Mouse (Mus musculus): ENCODE measurements at regions not wholly inside any gene's neighbourhood (a gene's known extent, or its start where the extent isn't known, plus 50 kb on each side); places are given as distances from the start of the nearest gene placed in this dataset.
"Not testable (repeated sequence)": the region's sequence is repeated elsewhere in the genome, so short reads cannot be mapped to it uniquely, and the experiment has no call there.

- H3K36me3 ChIP-seq; H3K9me3 ChIP-seq; H3K4me2 ChIP-seq (replicated peaks); ATAC-seq (replicated peaks); H3K4me1 ChIP-seq; H3K27me3 ChIP-seq; H3K27ac ChIP-seq (replicated peaks); H3K4me3 ChIP-seq; H3K9ac ChIP-seq (replicated peaks): not testable (repeated sequence)
- 79% methylated on average over 2 of the region's 3 CpGs for WGBS
These were observed 154.4 kb downstream of the Gm31371 start for GRCm38 (mm10) chr8:20057626-20058025.

- H3K36me3 ChIP-seq; H3K4me2 ChIP-seq (replicated peaks); H3K9me3 ChIP-seq; H3K27ac ChIP-seq (replicated peaks); H3K4me1 ChIP-seq; H3K4me3 ChIP-seq; H3K27me3 ChIP-seq; H3K9ac ChIP-seq (replicated peaks); ATAC-seq (replicated peaks): not testable (repeated sequence)
- WGBS: 86% methylated on average over 5 of the region's 5 CpGs
These were observed 194.9 kb downstream of the Gm31371 start for GRCm38 (mm10) chr8:20098121-20098520.

- ATAC-seq (replicated peaks); H3K9me3 ChIP-seq; H3K9ac ChIP-seq (replicated peaks); H3K4me1 ChIP-seq; H3K4me2 ChIP-seq (replicated peaks); H3K27ac ChIP-seq (replicated peaks); H3K27me3 ChIP-seq; H3K4me3 ChIP-seq; H3K36me3 ChIP-seq: not testable (repeated sequence)
- no CpG with 5 or more reads among the region's 1 CpGs for WGBS
These were observed 197.0 kb downstream of the Gm31371 start for GRCm38 (mm10) chr8:20100241-20100640.

GRCm38 (mm10) chr8:20102374-20102773 is 199.2 kb downstream of the Gm31371 start:
- not testable (repeated sequence) for H3K4me2 ChIP-seq (replicated peaks); H3K4me3 ChIP-seq; H3K9ac ChIP-seq (replicated peaks); H3K36me3 ChIP-seq; H3K27me3 ChIP-seq; H3K9me3 ChIP-seq; H3K4me1 ChIP-seq; H3K27ac ChIP-seq (replicated peaks); ATAC-seq (replicated peaks)
- no CpG with 5 or more reads among the region's 2 CpGs for WGBS

- 82% methylated on average over 1 of the region's 2 CpGs for WGBS
- H3K27me3 ChIP-seq; H3K9me3 ChIP-seq; H3K4me3 ChIP-seq; ATAC-seq (replicated peaks); H3K36me3 ChIP-seq; H3K4me1 ChIP-seq; H3K27ac ChIP-seq (replicated peaks); H3K4me2 ChIP-seq (replicated peaks); H3K9ac ChIP-seq (replicated peaks): not testable (repeated sequence)
These were observed 204.0 kb downstream of the Gm31371 start for GRCm38 (mm10) chr8:20107154-20107553.

GRCm38 (mm10) chr8:20116785-20117184 is 213.6 kb downstream of the Gm31371 start:
- ATAC-seq (replicated peaks); H3K27me3 ChIP-seq; H3K27ac ChIP-seq (replicated peaks); H3K4me2 ChIP-seq (replicated peaks); H3K9me3 ChIP-seq; H3K36me3 ChIP-seq; H3K9ac ChIP-seq (replicated peaks); H3K4me3 ChIP-seq; H3K4me1 ChIP-seq: not testable (repeated sequence)
- WGBS: 81% methylated on average over 2 of the region's 2 CpGs

- ATAC-seq (replicated peaks); H3K27me3 ChIP-seq; H3K9me3 ChIP-seq; H3K9ac ChIP-seq (replicated peaks); H3K4me1 ChIP-seq; H3K4me2 ChIP-seq (replicated peaks); H3K36me3 ChIP-seq; H3K27ac ChIP-seq (replicated peaks); H3K4me3 ChIP-seq: not testable (repeated sequence)
- WGBS: 82% methylated on average over 4 of the region's 4 CpGs
These were observed 216.4 kb downstream of the Gm31371 start for GRCm38 (mm10) chr8:20119581-20119980.

- H3K27ac ChIP-seq (replicated peaks); H3K4me1 ChIP-seq; H3K9me3 ChIP-seq; H3K4me3 ChIP-seq; H3K27me3 ChIP-seq; H3K9ac ChIP-seq (replicated peaks); ATAC-seq (replicated peaks); H3K4me2 ChIP-seq (replicated peaks); H3K36me3 ChIP-seq: not testable (repeated sequence)
- 91% methylated on average over 2 of the region's 2 CpGs for WGBS
These were observed 217.0 kb downstream of the Gm31371 start for GRCm38 (mm10) chr8:20120186-20120585.

GRCm38 (mm10) chr8:20121391-20121909 is 218.3 kb downstream of the Gm31371 start:
- not testable (repeated sequence) for H3K36me3 ChIP-seq
- WGBS: 91% methylated on average over 11 of the region's 11 CpGs

GRCm38 (mm10) chr8:20122067-20122925 is 219.1 kb downstream of the Gm31371 start:
- H3K27me3 ChIP-seq: not testable (repeated sequence)
- 16% methylated on average over 68 of the region's 72 CpGs for WGBS

More at GRCm38 (mm10) chr8:20121391-20121909, 218.3 kb downstream of the Gm31371 start:
- not testable (repeated sequence) for H3K9ac ChIP-seq (replicated peaks); ATAC-seq (replicated peaks); H3K4me2 ChIP-seq (replicated peaks); H3K4me1 ChIP-seq; H3K27ac ChIP-seq (replicated peaks); H3K9me3 ChIP-seq; H3K4me3 ChIP-seq; H3K27me3 ChIP-seq

GRCm38 (mm10) chr8:20123545-20123944 is 220.4 kb downstream of the Gm31371 start:
- not testable (repeated sequence) for H3K36me3 ChIP-seq; H3K4me1 ChIP-seq; H3K4me2 ChIP-seq (replicated peaks); H3K9me3 ChIP-seq; ATAC-seq (replicated peaks); H3K9ac ChIP-seq (replicated peaks); H3K27me3 ChIP-seq; H3K27ac ChIP-seq (replicated peaks); H3K4me3 ChIP-seq
- WGBS: 88% methylated on average over 5 of the region's 5 CpGs

More at GRCm38 (mm10) chr8:20122067-20122925, 219.1 kb downstream of the Gm31371 start:
- H3K9me3 ChIP-seq, H3K4me1 ChIP-seq, H3K36me3 ChIP-seq: not testable (repeated sequence)
- ATAC-seq (replicated peaks): peak; percentile 100
- Histone ChIP-seq H3K4me3 (peak overlapping the region; percentile 56), H3K9ac (replicated peaks) (peak overlapping the region; percentile 70), H3K27ac (replicated peaks) (peak overlapping the region; percentile 77), H3K4me2 (replicated peaks) (peak overlapping the region; percentile 37; the same call in 1 of the 2 replicates)

- not testable (repeated sequence) for H3K9ac ChIP-seq (replicated peaks); ATAC-seq (replicated peaks); H3K36me3 ChIP-seq; H3K4me1 ChIP-seq; H3K4me2 ChIP-seq (replicated peaks); H3K9me3 ChIP-seq; H3K27ac ChIP-seq (replicated peaks); H3K4me3 ChIP-seq; H3K27me3 ChIP-seq
- WGBS: 86% methylated on average over 1 of the region's 1 CpGs
These were observed 227.4 kb downstream of the Gm15319 start for GRCm38 (mm10) chr8:20135626-20136025.

- not testable (repeated sequence) for ATAC-seq (replicated peaks); H3K27ac ChIP-seq (replicated peaks); H3K4me2 ChIP-seq (replicated peaks); H3K27me3 ChIP-seq; H3K4me3 ChIP-seq; H3K4me1 ChIP-seq; H3K9me3 ChIP-seq; H3K9ac ChIP-seq (replicated peaks); H3K36me3 ChIP-seq
- 87% methylated on average over 4 of the region's 4 CpGs for WGBS
These were observed 217.6 kb downstream of the Gm15319 start for GRCm38 (mm10) chr8:20145436-20145835.
